Mouse (Mus musculus) ES-Bruce4 (cell line): ENCODE measurements at regions not wholly inside any gene's neighbourhood (a gene's known extent, or its start where the extent isn't known, plus 50 kb on each side); places are given as distances from the start of the nearest gene placed in this dataset.

Source experiments
- CTCF ChIP-seq: IDR thresholded peaks from one replicate; pipeline ENCODE4 v1.8.1; 2011; ENCODE audit warnings: low read depth, low read length
- EP300 ChIP-seq: IDR thresholded peaks from 2 replicates; pipeline ENCODE4 v1.6.1; 2011; ENCODE audit warnings: low read depth, low read length; ENCODE audit not compliant: insufficient read depth
- POLR2A ChIP-seq: IDR thresholded peaks from one replicate; pipeline ENCODE4 v1.8.1; 2011; ENCODE audit warnings: low read length; ENCODE audit not compliant: insufficient read depth

DNA sequence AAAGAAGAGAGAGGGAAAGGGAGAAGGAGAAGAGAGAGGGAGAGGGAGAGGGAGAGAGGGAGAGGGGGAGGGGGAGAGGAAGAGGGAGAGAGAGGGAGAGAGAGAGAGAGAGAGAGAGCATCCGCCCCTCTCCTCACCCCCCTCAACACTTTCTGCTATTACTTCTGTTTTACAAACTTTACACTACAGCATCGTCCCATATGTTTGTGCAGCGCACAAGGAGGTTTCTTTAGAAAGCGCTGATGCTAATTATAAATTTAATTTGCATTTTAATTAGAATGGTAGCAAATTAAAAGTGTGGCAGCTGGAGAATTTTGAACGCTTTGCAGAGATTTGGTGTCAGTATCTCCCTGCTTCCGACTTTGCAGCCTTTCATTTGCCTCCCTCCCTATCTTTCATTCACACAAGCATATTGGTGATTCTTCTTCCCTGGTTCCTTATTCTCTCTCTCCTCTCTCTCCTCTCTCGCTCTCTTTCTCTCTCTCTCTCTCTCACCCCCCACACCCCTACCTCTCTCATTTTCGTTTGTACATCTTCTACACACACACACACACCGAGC is 476.0 kb downstream of the Nr2f2 start:
- TF ChIP-seq CTCF (no peak), POLR2A (no peak), EP300 (no peak)
